Mouse (Mus musculus): ENCODE measurements around the gene Tmem252.

Tmem252 gene

GRCm38 (mm10) chr19:24673762-24674161 lies at the start of gene Tmem252:
Gene Tmem252, plus strand, starts transcription at chr19:24674008.
- DNase-seq (ENCODE audit: low spot score): no peak

GRCm38 (mm10) chr19:24628049-24628448 lies 45.8 kb upstream of the Tmem252 start:
- DNase-seq (ENCODE audit: low spot score): no peak

DNA sequence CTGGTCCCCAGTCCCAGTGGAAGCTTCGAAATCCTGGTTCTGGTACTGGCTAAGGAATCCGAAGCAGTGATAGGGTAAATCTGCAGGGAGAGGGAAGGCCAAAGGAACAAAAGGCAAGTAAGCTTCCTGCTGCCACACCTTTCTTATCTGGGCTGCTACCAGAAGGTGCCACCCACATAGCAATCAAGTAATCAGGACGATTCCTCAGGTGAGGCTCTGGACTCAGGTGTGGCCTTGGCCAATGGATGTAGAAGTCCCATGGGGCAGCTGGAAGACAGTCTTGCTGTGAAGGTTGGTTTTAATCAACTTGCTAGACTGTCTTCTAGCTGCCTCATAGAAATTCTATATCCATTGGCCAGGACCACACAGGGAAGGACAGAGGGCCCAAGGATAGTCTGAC lies 40.8 kb upstream of the Tmem252 start:
- DNase-seq (ENCODE audit: low spot score): no peak

GRCm38 (mm10) chr19:24634602-24635001 lies 39.2 kb upstream of the Tmem252 start:
- DNase-seq (ENCODE audit: low spot score): peak; percentile 64

- DNase-seq (ENCODE audit: low spot score): no peak
Measured at GRCm38 (mm10) chr19:24636616-24637015, 37.2 kb upstream of the Tmem252 start.

DNA sequence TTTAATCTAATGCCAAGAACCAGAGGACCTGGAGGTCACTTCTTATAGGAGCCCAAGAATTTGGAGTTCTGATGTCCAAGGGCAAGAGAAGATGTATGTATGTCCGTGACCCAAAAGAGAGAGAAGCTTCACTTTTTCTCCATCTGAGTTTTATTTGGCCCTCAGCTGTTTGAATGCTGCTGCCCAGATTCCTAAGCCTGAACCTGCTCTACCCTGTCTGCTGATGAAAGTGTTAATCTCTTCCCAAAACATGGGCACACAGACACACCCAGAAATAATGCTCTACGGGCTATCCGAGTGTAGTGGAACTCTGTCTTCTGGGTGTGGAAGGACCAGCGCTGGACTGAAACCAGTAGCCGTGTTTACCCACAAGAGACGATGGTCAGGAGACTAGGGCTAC lies 35.8 kb upstream of the Tmem252 start:
- no peak for DNase-seq (ENCODE audit: low spot score)

- no peak for DNase-seq (ENCODE audit: low spot score)
Measured at GRCm38 (mm10) chr19:24640982-24641381, 32.8 kb upstream of the Tmem252 start.

- no peak for DNase-seq (ENCODE audit: low spot score)
Measured at GRCm38 (mm10) chr19:24644971-24645370, 28.8 kb upstream of the Tmem252 start.

GRCm38 (mm10) chr19:24646162-24646829 lies 27.5 kb upstream of the Tmem252 start:
- DNase-seq (ENCODE audit: low spot score): no peak

- DNase-seq (ENCODE audit: low spot score): no peak
Measured at GRCm38 (mm10) chr19:24648016-24648415, 25.8 kb upstream of the Tmem252 start.

GRCm38 (mm10) chr19:24650428-24650827 lies 23.4 kb upstream of the Tmem252 start:
- DNase-seq (ENCODE audit: low spot score): no peak

DNA sequence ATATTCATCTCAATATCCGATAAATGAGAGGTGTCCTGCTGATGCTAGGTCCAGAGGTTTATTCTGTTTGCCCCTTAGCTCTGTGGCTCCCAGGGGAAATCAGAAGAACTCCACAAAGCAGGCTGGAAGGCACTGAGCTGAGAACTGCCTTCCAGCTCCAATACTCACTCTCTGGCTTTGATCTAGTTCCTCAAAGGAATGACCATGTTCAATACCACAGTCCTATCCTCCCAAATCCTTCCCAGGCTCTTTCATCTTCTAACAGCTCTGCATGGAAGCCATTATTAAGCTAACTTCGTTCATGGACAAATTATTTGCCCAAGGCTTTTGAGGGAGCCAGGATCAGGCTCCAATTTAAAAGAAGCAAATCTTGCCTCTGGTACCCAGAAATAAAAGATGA lies 22.2 kb upstream of the Tmem252 start:
- DNase-seq (ENCODE audit: low spot score): no peak

- DNase-seq (ENCODE audit: low spot score): no peak
Measured at GRCm38 (mm10) chr19:24652342-24653019, 21.3 kb upstream of the Tmem252 start.

DNA sequence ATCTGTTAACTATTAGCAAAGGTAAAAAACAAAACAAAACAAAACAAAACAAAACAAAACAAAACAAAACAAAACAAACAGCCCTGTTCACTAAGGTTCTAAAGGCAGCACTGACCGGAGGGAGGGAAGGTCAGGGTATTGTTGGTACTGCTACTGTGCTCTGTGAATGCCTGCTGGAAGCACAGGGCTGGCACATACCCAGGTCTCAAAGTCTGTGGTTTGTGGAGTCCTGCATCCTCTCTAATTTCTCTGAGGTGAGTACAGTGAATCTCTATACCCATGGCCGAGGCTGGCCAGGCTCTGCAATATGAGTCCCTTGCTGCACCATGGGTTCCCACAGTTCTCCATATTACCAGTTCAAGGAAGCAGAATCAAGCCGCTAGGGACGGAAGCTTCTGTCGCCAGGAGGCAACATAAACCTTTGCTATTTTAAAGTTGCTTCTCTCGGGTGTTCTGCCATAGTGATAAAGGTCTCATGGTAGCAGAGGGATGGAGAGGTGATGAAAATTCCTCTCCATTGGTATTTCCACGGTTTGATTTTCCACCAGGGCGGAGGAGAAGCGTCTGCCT lies 20.5 kb upstream of the Tmem252 start:
- DNase-seq (ENCODE audit: low spot score): no peak

GRCm38 (mm10) chr19:24656981-24657380 lies 16.8 kb upstream of the Tmem252 start:
- DNase-seq (ENCODE audit: low spot score): no peak

- DNase-seq (ENCODE audit: low spot score): no peak
Measured at GRCm38 (mm10) chr19:24662346-24662745, 11.5 kb upstream of the Tmem252 start.

GRCm38 (mm10) chr19:24665771-24666170 lies 8.0 kb upstream of the Tmem252 start:
- no peak for DNase-seq (ENCODE audit: low spot score)

DNA sequence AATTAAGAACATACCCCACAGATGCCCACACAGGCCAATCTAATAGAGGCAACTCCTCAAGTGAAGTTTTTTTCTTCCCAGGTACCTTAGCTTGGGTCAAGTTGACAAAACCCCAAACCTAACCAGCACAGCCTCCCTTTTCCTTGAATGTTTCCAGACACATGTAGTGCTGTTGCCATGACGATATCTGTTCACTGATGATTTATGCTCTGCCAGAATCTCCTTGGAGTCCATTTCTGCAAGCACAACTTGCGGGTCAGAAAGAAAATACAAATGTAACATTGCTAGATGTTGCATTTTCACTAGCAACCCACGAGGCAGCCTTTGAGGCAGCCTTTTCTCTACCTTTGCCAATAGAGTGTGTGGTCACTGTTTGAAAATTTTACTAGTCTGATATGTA lies 6.3 kb upstream of the Tmem252 start:
- no peak for DNase-seq (ENCODE audit: low spot score)

DNA sequence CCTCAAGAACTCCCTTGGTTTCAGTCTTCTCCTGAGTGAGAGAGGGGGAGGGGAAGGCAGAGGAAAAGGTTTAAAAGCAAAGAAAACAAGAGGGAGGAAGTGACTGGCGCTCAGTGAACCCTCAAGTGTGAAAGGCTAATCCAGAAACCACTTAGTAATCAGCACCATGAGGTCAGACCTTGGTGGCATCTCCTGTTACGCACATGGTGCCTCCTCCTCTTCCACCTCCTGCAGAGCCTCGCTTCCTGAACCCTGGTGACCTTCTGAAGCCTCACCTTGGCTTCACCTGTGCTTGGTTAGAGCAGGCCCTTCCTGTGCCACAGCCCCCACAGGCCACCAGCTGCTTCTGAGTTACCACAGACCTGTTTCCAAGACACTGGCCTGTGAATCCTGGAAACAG lies 2.2 kb upstream of the Tmem252 start:
- no peak for DNase-seq (ENCODE audit: low spot score)

DNA sequence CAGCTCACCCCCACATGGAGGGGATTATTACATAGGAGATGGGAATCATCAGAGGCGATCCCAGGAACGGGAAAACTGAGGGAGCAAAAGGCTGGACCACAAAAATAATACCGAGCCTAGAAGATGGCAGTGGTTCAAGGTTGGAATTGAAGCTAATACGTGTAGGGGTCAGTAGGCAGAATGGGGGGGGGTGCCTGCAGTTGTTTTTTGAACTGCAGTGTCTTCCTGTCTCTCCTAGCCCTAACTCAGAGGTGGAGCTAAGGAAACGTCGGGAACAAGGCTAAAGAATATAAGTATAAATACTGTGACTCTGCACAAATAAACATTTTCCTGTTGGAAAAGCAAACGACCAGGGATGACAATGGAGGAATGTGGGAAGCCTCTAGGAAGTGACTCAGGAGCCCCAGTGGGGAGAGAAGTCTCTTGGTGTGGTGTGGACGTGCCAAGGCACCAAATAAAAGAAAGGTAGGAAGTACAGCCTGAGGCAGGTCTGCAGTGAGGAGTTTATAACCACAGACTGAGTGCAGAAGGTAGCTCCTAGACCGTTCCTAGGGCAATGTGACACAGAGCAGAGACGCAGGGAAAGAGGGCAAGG lies 1.3 kb upstream of the Tmem252 start:
- DNase-seq (ENCODE audit: low spot score): no peak

GRCm38 (mm10) chr19:24673331-24673730 lies 477 bp upstream of the Tmem252 start:
- DNase-seq (ENCODE audit: low spot score): no peak

GRCm38 (mm10) chr19:24676429-24676828 lies 2.6 kb downstream of the Tmem252 start:
- DNase-seq (ENCODE audit: low spot score): no peak

Data from urinary bladder, postnatal 25 days (tissue).